10 mouse cellular contexts compared by ENCODE assay signal in genomic region chr11:96620660-96621059, GRCm38 (mm10).
DNase-seq lines count a peak whose midpoint lies in the region; ATAC-seq and TF ChIP-seq lines count a peak whose summit lies in the region.
"Had no signal": no experiment of that assay in that cellular context is flagged by ENCODE, and none has a peak within 500 bp of the region (broad histone marks: within the 10 kb centered on the region; RNA-seq: fewer than 3 reads in every experiment).

No protein-coding gene starts in this region.

- no peaks in the 10 kb centered on the region; the same call in 1 of the 2 replicates for H3K27me3 ChIP-seq in intestine, embryonic 14.5 days (replicated peaks; ENCODE audit: control insufficient read depth, insufficient read depth, low read length)
- H3K27me3 ChIP-seq in intestine, postnatal 0 days (replicated peaks; ENCODE audit: control insufficient read depth, insufficient read depth, low read length): peaks cover 25% of the 10 kb centered on the region
- 0 out of 2 replicates have a peak, but pooled peaks cover 3% of the 10 kb centered on the region for H3K27me3 ChIP-seq in intestine, embryonic 15.5 days (replicated peaks)

- H3K4me3 ChIP-seq in intestine, embryonic 14.5 days (ENCODE audit: low read depth, low read length): no peak overlapping the region
- H3K4me3 ChIP-seq in intestine, postnatal 0 days (ENCODE audit: low read depth, low read length): no peak overlapping the region
- H3K4me3 ChIP-seq in intestine, embryonic 15.5 days (replicated peaks): no peak overlapping the region
- no peak overlapping the region for H3K4me3 ChIP-seq in left cerebral cortex, adult 2 months
- H3K4me3 ChIP-seq: forebrain, embryonic 15.5 days; stomach, embryonic 15.5 days had no signal

- DNase-seq in intestine, embryonic 14.5 days (ENCODE audit: low spot score): no peak
- peak; percentile 59 for DNase-seq in embryo, embryonic 10.5 days (ENCODE audit: low spot score)
- peak; percentile 50 for DNase-seq in mesoderm, embryonic 11.5 days (ENCODE audit: low read depth, low spot score)
- DNase-seq in testis, postnatal 14 days (ENCODE audit: low spot score): no peak
- DNase-seq in retina, postnatal 1 day: no peak
- no peak for DNase-seq in left cerebral cortex, adult 2 months (ENCODE audit: extremely low spot score in 1 of 2, low spot score in 2 of 2)

- WGBS in intestine, embryonic 14.5 days: 45% methylated on average over 11 of the region's 11 CpGs
- WGBS in intestine, postnatal 0 days: 61% methylated on average over 11 of the region's 11 CpGs
- WGBS in intestine, embryonic 15.5 days: 45% methylated on average over 11 of the region's 11 CpGs

- H3K4me2 ChIP-seq in intestine, embryonic 14.5 days (ENCODE audit: low read length): peak overlapping the region; percentile 12; the same call in 1 of the 2 replicates
- H3K4me2 ChIP-seq in intestine, postnatal 0 days (replicated peaks; ENCODE audit: low read depth): no peak overlapping the region
- H3K4me2 ChIP-seq in intestine, embryonic 15.5 days (replicated peaks): no peak overlapping the region
- H3K4me2 ChIP-seq: forebrain, embryonic 15.5 days; stomach, embryonic 15.5 days had no signal

- H3K9ac ChIP-seq in intestine, embryonic 14.5 days (ENCODE audit: low read length): no peak overlapping the region
- H3K9ac ChIP-seq in intestine, postnatal 0 days (ENCODE audit: low read depth, low read length): no peak overlapping the region
- no peak overlapping the region for H3K9ac ChIP-seq in intestine, embryonic 15.5 days
- H3K9ac ChIP-seq: forebrain, embryonic 15.5 days; stomach, embryonic 15.5 days had no signal

- TF ChIP-seq CTCF in intestine, postnatal 0 days (IDR thresholded peaks at IDR 0.05; ENCODE audit: low read depth): no peak
- TF ChIP-seq CTCF in left cerebral cortex, adult 2 months (IDR thresholded peaks at IDR 0.05): no peak

- H3K36me3 ChIP-seq in intestine, embryonic 14.5 days (ENCODE audit: control insufficient read depth, insufficient read depth, low read length): no peaks in the 10 kb centered on the region
- H3K36me3 ChIP-seq in intestine, postnatal 0 days (ENCODE audit: control insufficient read depth, insufficient read depth): no peaks in the 10 kb centered on the region
- H3K36me3 ChIP-seq in intestine, embryonic 15.5 days: no peaks in the 10 kb centered on the region
- H3K36me3 ChIP-seq: forebrain, embryonic 15.5 days; stomach, embryonic 15.5 days had no signal

- peak overlapping the region; percentile 17; the same call in 1 of the 2 replicates for H3K27ac ChIP-seq in intestine, embryonic 14.5 days (ENCODE audit: low read depth)
- H3K27ac ChIP-seq in intestine, postnatal 0 days (ENCODE audit: low read depth, low read length): no peak overlapping the region
- 0 out of 2 replicates have a peak overlapping the region, but pooled peaks have one; percentile 27 for H3K27ac ChIP-seq in intestine, embryonic 15.5 days
- no peak overlapping the region for H3K27ac ChIP-seq in left cerebral cortex, adult 2 months
- H3K27ac ChIP-seq: stomach, embryonic 15.5 days had no signal

- no peaks in the 10 kb centered on the region for H3K9me3 ChIP-seq in intestine, embryonic 14.5 days (ENCODE audit: control insufficient read depth, low read length)
- H3K9me3 ChIP-seq in intestine, postnatal 0 days (ENCODE audit: control insufficient read depth): no peaks in the 10 kb centered on the region
- H3K9me3 ChIP-seq in intestine, embryonic 15.5 days: no peaks in the 10 kb centered on the region
- H3K9me3 ChIP-seq: forebrain, embryonic 15.5 days; stomach, embryonic 15.5 days had no signal

- peaks cover 8% of the 10 kb centered on the region; the same call in 1 of the 2 replicates for H3K4me1 ChIP-seq in intestine, embryonic 14.5 days (replicated peaks; ENCODE audit: control insufficient read depth, insufficient read depth, low read length)
- H3K4me1 ChIP-seq in intestine, postnatal 0 days (replicated peaks; ENCODE audit: control insufficient read depth, insufficient read depth, low read length): no peaks in the 10 kb centered on the region
- H3K4me1 ChIP-seq in intestine, embryonic 15.5 days (replicated peaks): peaks cover 4% of the 10 kb centered on the region; the same call in 1 of the 2 replicates

- no peak for ATAC-seq in intestine, embryonic 14.5 days (replicated peaks; ENCODE audit: low FRiP score, low TSS enrichment, low read depth)
- ATAC-seq in intestine, postnatal 0 days: no peak
- no peak for ATAC-seq in intestine, embryonic 15.5 days
- ATAC-seq: forebrain, embryonic 15.5 days had no signal

- intact Hi-C loops in left cerebral cortex, adult 2 months (cut with DNase I): loop anchor here (2.0 to 5.0 kb wide), 2 partner anchors 68 to 342 kb away; no protein-coding TSS in a partner anchor

Comparison
In these comparisons a context has a peak if more than half of its experiments do, and no peak if none do; other contexts are left out.
1. H3K27ac ChIP-seq: peak in intestine, embryonic 14.5 days (single experiment) and intestine, embryonic 15.5 days (single experiment); none in intestine, postnatal 0 days (single experiment) and left cerebral cortex, adult 2 months (single experiment).
2. DNase-seq: peak in embryo, embryonic 10.5 days (single experiment) and mesoderm, embryonic 11.5 days (single experiment); none in intestine, embryonic 14.5 days (single experiment), testis, postnatal 14 days (single experiment), retina, postnatal 1 day (single experiment) and left cerebral cortex, adult 2 months (0 of 2).